Mouse (Mus musculus) embryo, embryonic 11.5 days (tissue): ENCODE measurements at regions not wholly inside any gene's neighbourhood (a gene's known extent, or its start where the extent isn't known, plus 50 kb on each side); places are given as distances from the start of the nearest gene placed in this dataset.

ENCODE experiments used
- DNase-seq: peaks from one replicate; pipeline ENCODE4 v3.0.0-alpha.2; 2012; ENCODE audit warnings: low read depth, low spot score

GRCm38 (mm10) chr1:142605224-142605623, 1035.2 kb upstream of the B3galt2 start:
- DNase-seq: no peak

DNA sequence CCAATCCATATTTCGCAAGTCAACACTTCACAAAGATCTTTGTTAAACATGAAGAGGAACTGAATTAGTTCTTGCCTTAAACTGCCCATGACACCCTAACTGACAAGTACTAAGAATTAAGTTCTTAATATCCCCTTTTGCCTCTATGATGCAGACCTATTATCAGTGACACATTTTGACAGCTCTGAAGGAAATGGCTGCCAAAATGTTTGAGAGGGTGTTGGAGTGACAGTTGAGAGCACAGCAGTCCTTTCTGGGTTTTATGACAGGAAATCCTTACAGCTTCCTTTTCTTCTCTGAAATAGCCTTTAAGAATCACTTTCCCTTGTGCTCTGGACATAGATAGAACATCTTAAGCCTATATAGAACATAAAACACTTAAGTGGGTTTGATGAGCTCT, 1034.4 kb upstream of the B3galt2 start:
- no peak for DNase-seq

DNA sequence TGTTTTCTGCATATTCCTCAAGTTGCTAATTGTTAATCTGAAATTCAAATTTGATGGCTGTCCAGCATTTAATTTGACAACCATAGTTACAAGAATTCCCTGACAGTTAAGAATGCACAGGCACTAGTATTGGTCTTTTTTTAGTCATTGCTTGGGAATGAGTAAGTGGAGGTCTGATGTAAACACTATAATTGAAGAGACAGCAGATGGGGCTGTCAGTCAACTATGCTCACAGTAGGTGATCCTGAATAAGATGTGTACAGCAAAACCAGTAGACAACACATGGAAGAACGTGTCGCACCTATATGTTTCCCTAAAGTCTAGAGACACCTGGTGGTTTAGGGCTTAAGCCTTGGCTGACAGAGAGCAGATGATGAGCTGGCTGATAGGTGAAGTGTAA, 1019.0 kb upstream of the B3galt2 start:
- no peak for DNase-seq

DNA sequence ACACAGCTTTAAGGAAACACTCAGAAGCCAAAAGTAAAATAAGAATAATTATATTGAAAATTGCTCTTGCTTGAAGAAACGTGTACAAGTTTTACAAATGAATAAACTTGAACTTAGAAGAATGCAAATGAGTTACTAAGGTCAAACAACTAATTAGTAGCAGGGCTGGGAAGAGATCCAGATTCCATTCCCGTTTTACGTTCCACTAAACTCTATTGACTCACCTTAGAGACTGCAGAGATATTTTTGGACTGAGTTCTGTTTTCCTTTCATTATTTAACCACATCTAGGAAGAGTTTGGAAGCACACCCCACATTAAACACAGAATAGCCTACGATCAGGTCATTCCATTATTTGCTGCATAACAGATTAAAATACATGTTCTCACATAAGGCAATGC, 1016.2 kb upstream of the B3galt2 start:
- DNase-seq: no peak

GRCm38 (mm10) chr1:142655289-142655688, 985.2 kb upstream of the B3galt2 start:
- no peak for DNase-seq

DNA sequence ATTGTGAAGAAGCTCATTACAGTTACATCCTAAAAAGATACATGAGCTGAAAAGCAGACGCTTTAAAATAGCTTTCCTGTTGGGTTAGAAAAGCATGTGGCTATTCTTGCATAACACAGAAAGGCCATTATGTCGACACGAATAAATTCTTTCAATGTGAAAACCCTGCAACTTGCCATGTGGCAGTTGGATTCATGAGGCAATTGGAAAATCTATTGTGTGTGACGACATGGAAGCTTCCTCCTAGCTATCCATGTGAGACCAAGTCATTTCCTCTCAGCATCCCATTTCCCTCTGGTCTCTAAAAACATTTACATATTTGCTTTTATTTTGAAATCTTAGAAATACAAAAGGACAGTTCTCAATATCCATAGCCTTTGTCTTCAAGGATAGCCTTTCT, 975.2 kb upstream of the B3galt2 start:
- no peak for DNase-seq

DNA sequence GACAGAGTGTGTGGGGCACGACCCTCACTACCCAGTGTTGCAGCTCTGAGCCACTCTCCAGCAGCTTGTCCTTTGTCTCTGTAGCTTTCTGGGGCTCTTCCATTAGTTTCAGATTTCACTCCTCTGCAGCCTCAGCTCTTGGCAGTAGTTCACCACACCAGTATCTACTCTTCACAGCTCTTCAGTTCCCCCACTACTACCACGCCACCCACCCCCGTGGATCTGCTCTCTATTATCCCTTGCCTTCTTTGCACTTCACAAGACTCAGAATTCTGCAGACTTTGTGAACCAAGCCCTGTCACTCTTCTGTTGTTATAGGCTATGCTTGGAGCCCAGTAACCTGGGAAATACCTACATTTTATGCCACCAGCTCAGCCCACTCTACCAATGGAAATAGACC, 960.5 kb upstream of the B3galt2 start:
- no peak for DNase-seq

GRCm38 (mm10) chr1:142688828-142689227, 951.6 kb upstream of the B3galt2 start:
- DNase-seq: no peak

GRCm38 (mm10) chr1:142695179-142695578, 945.3 kb upstream of the B3galt2 start:
- DNase-seq: no peak

DNA sequence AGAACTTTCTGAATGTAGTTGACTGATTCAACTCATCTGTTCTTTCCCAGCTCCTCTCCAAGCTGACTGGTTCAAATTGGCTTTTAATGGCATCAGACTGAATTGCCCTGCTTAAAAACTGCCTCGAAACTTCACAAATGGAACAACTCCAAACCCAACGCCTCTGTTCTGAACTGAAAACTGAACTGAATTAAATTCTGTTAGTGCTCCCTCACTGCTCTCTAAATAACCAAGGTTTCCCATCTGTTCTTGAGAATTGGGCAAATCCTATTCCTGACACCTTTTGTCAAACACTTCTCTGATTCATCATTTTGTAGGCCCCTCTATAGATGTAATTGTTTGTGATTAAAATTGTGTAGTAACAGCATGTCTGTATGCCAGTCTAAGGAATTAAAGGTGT, 932.2 kb upstream of the B3galt2 start:
- no peak for DNase-seq

DNA sequence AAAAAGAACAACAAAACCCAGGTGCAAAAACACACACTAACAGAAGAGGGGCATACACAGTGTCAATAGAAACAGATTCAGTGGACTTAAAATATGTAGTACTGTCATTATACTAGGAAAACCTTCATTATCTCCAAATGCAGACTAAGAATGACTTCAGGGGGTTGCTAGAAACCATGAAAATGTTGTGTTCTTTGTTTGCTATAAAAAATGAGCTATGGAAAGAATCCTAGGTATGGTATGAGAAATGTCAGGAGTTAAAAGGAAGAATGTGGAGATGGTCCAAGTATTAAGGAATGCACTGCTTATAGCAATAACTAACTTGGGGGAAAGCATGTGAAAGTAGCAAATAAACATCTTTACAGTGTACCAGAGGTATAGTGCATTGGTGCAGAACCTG, 910.2 kb upstream of the B3galt2 start:
- DNase-seq: no peak

- no peak for DNase-seq
These were observed 906.4 kb upstream of the B3galt2 start for GRCm38 (mm10) chr1:142734108-142734507.

GRCm38 (mm10) chr1:142738376-142738775, 902.1 kb upstream of the B3galt2 start:
- DNase-seq: no peak

GRCm38 (mm10) chr1:142742307-142742706, 898.2 kb upstream of the B3galt2 start:
- peak; percentile 39 for DNase-seq

DNA sequence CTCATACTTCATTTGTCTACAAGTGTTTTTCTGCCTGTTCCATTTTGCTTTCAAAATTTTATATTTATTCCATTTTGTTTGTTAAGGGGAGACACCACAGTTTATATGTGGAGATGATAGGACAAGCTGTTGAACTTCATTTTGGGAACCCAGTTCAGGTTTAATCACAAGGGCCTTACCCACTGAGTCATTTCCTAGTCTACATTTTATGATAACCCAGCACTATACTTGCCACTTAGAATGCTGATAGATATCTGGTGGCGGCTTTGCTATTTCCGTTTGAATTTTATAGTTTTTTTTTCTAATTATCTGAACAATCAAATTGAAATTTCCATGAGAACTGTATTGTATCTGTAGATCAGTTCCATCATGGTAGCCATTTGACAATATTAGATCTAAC, 869.5 kb upstream of the B3galt2 start:
- DNase-seq: no peak
